Mouse (Mus musculus): Measurements from ENCODE around the gene Crygb. TPM values are rescaled to one million over a fixed set of nuclear protein-coding genes. Genes with fewer than 3 reads are reported as not detected.

Crygb gene
- polyA plus RNA-seq, 1 experiment from 2014 or later: not detected

DNA sequence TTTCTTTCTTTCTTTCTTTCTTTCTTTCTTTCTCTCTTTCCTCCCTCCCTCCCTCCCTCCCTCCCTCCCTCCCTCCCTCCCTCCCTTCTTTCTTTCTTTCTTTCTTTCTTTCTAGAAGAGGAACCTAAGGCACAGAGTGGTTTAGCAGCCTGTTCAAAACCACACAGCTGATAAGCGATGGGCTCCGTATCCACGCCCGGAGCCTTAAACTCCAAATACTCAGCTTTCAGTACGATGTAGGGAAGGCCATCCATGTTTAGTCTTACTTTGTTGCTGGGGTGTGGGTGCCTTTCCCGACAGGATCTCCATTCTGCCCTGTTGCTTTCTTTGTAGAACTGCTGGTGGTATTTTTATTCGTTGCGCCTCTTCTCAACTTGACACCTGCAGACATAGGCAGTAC lies 27.1 kb upstream of the Crygb start:
- H3K9me3 ChIP-seq: no peaks in the 10 kb centered on the region
- H3K36me3 ChIP-seq (replicated peaks): no peaks in the 10 kb centered on the region
- no peak for DNase-seq (ENCODE audit: low spot score)
- peaks cover 8% of the 10 kb centered on the region; the same call in 1 of the 2 replicates for H3K4me1 ChIP-seq
- 91% methylated on average over 8 of the region's 8 CpGs for WGBS
- no peak overlapping the region for H3K27ac ChIP-seq (replicated peaks)
- 0 out of 2 replicates have a peak, but pooled peaks cover 3% of the 10 kb centered on the region for H3K27me3 ChIP-seq (replicated peaks; ENCODE audit: low read depth, poor library complexity, severe bottlenecking)
- H3K4me3 ChIP-seq: no peak overlapping the region

DNA sequence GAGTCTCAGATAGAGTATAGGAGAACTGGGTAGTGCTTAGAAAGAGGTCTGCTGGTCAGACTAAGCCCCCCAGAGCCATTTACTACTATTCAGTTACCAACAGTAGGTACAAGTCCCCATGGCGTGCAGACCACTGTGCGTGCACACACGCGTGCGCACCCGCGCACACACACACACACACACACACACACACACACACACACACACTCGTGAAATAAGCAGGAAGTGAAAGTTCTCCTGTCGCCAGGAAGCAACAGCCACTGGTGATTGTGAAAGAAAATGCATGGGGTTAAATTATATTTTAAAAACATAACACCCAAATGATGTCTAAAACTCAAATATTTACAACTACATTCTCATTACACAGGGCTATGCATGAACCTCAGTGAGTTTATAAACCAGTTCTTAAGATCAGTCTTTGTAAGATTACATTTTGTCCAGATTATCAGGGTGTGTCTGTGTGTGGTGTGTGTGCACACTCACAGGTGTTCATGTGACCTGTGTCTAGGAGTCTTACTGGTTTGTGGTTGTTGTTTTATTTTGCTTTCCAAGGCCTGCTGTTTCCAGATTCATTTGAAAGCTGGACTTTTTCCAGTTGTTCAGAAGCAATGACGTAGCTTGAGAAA lies 25.7 kb upstream of the Crygb start:
- Histone ChIP-seq H3K4me3 (no peak overlapping the region), H3K27ac (replicated peaks) (no peak overlapping the region), H3K36me3 (replicated peaks) (no peaks in the 10 kb centered on the region), H3K9me3 (no peaks in the 10 kb centered on the region), H3K4me1 (peaks cover 5% of the 10 kb centered on the region; the same call in 1 of the 2 replicates), H3K27me3 (replicated peaks; ENCODE audit: low read depth, poor library complexity, severe bottlenecking) (0 out of 2 replicates have a peak, but pooled peaks cover 3% of the 10 kb centered on the region)
- DNase-seq (ENCODE audit: low spot score): no peak
- WGBS: 90% methylated on average over 10 of the region's 10 CpGs

DNA sequence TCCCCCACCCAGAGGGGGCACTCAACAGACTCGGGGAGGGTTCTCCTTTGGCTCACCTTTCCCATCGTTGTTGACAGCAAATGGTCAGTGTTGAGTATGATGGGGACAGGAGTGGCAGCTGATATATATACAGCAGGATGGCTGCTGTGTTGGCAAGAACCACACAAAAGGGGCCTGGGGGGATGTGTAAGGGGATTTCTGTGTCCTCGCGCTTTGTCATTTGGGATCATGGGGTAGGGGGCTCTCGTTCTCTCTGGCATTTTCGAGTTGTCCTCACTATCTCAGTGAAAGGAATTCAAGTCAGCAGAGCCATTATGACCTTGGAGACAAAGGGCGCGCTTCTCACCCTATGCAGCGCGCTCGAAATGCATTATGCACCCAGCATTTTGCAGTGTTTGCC lies 21.2 kb upstream of the Crygb start, which contains the start of gene Cryga:
TSS of gene Cryga (minus strand) at position 101 of the 400 bp plus-strand sequence.
- no peak for DNase-seq (ENCODE audit: low spot score)
- Histone ChIP-seq H3K4me1 (no peaks in the 10 kb centered on the region), H3K4me3 (no peak within 1 kb of the TSS), H3K27ac (replicated peaks) (no peak within 1 kb of the TSS), H3K36me3 (replicated peaks) (no peaks in the 10 kb centered on the region), H3K27me3 (replicated peaks; ENCODE audit: low read depth, poor library complexity, severe bottlenecking) (no peaks in the 10 kb centered on the region), H3K9me3 (no peaks in the 10 kb centered on the region)
- WGBS: 94% methylated on average over 11 of the region's 11 CpGs

DNA sequence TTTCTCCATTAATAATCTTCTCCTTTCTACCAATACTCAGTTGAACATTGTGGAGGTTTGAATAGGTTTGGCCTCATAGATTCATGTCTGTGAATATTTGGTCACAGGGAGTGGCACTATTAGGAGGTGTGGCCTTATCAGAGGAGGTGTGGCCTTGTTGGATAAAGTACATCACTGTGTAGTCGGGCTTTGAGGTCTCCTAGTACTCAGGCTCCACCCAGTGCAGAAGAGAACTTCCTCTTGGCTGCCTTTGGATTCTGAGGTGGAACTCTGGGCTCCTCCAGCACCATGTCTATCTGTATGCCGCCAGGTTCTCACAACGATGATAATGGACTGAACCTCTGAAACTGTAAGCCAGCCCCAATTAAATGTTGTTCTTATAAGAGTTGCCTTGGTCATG lies 14.9 kb upstream of the Crygb start:
- DNase-seq (ENCODE audit: low spot score): no peak
- Histone ChIP-seq H3K27ac (replicated peaks) (no peak overlapping the region), H3K9me3 (no peaks in the 10 kb centered on the region), H3K36me3 (replicated peaks) (no peaks in the 10 kb centered on the region), H3K4me1 (no peaks in the 10 kb centered on the region), H3K4me3 (no peak overlapping the region), H3K27me3 (replicated peaks; ENCODE audit: low read depth, poor library complexity, severe bottlenecking) (no peaks in the 10 kb centered on the region)
- 90% methylated on average over 3 of the region's 3 CpGs for WGBS

DNA sequence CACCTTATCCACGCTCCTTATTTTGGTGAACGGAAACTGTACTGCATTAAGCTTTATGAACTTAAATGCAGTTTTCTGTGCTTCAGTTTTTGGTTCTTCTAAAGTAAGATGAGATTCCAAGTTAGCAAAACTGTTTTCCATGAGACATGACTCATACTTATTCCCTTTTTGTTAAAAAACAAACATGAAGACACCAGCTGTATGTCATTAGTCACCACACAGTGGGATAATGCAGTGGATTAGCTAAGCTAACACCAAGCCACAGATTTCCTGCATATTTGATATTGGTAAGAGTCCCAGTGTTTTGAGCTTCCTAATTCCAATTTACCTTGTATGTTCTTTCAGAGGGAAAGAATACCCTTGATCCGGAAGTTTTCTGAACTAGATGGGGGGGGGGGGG lies 9.5 kb upstream of the Crygb start:
- no peak for DNase-seq (ENCODE audit: low spot score)
- Histone ChIP-seq H3K9me3 (no peaks in the 10 kb centered on the region), H3K4me3 (no peak overlapping the region), H3K4me1 (no peaks in the 10 kb centered on the region), H3K36me3 (replicated peaks) (no peaks in the 10 kb centered on the region), H3K27me3 (replicated peaks; ENCODE audit: low read depth, poor library complexity, severe bottlenecking) (no peaks in the 10 kb centered on the region), H3K27ac (replicated peaks) (no peak overlapping the region)
- 91% methylated on average over 3 of the region's 3 CpGs for WGBS

DNA sequence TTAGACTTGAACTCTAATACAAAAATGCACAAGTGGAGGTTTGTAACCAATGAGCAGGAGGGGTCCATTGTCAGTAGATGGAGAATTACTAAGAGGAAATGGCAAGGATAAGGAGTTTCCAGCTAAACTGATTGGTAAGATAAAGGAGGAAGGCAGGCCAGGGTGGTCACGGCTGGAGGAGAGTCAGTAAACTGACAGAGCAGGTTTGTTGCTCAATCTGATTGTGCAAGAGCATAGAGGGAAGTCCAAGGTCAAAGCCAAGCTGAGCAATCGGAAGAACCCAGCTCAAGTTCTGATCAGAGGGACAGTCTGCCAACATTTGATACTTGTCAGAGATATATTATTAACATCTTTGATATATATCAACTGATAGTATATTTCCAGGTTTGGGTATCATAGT lies 8.3 kb upstream of the Crygb start:
- 79% methylated on average over 2 of the region's 2 CpGs for WGBS
- Histone ChIP-seq H3K4me1 (no peaks in the 10 kb centered on the region), H3K4me3 (no peak overlapping the region), H3K9me3 (no peaks in the 10 kb centered on the region), H3K27ac (replicated peaks) (no peak overlapping the region), H3K27me3 (replicated peaks; ENCODE audit: low read depth, poor library complexity, severe bottlenecking) (no peaks in the 10 kb centered on the region), H3K36me3 (replicated peaks) (no peaks in the 10 kb centered on the region)
- DNase-seq (ENCODE audit: low spot score): no peak

DNA sequence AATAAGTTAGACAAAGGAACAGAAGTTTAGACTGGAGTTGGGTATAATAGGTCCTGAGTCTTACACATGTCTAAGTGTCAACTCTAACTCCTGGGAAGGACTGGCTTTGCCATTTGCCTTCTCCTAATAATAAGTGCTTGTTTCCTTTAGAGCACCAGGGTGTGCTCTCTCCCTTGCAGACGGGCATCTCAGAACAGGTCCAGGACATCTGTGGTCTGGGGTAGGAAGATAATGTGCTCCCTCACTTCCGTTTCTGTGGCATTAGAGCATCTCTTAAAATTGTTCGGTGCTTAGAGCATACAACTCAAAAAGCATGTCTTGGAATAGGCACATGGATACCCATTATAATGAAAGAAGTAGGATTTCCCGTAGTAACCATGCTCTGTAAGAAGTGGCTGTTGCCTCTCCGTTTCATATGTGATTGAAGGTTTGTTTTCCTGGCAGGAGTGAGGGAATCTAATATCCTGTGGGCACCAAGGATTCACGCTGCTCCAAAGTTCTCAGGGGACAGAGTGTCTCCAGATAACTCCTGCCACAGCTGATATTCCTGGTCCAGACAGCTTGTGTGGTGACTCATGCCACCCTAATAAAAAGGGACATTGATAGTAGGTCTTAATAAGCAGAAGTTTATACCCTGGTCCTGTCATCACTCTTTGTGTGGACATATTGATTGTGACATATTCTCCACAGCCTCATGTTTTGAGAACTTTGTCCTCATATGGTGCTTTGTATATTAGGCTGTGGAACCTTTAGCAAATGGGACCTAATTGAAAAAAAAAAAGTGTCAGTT lies 6.7 kb upstream of the Crygb start:
- DNase-seq (ENCODE audit: low spot score): no peak
- 76% methylated on average over 6 of the region's 6 CpGs for WGBS
- no peaks in the 10 kb centered on the region for H3K9me3 ChIP-seq
- H3K36me3 ChIP-seq (replicated peaks): no peaks in the 10 kb centered on the region
- H3K4me1 ChIP-seq: no peaks in the 10 kb centered on the region
- H3K4me3 ChIP-seq: no peak overlapping the region
- H3K27me3 ChIP-seq (replicated peaks; ENCODE audit: low read depth, poor library complexity, severe bottlenecking): no peaks in the 10 kb centered on the region
- no peak overlapping the region for H3K27ac ChIP-seq (replicated peaks)

DNA sequence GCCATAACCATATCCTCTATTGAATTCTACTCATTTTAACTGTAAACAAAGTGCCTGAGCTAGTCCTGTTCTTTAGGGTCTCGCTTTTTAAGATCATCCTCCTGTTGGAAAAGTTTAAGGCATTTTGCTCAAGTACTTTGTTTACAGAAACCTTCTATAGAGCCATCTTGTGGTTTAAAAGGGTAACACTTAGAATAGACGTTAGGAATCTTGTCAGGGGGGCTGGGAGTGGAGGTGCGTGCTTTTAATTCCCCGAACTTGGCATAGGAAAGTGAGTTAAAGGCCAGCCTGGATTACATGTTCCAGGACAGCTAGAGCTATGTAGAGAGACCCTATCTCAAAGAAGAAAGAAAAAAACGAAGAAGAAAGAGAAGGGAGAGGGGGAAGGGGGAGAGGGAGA lies 6.5 kb downstream of the Crygb start:
- no peaks in the 10 kb centered on the region for H3K27me3 ChIP-seq (replicated peaks; ENCODE audit: low read depth, poor library complexity, severe bottlenecking)
- WGBS: 21% methylated on average over 5 of the region's 5 CpGs
- DNase-seq (ENCODE audit: low spot score): no peak
- H3K36me3 ChIP-seq (replicated peaks): no peaks in the 10 kb centered on the region
- no peaks in the 10 kb centered on the region for H3K9me3 ChIP-seq
- H3K4me3 ChIP-seq: no peak overlapping the region
- 0 out of 2 replicates have a peak, but pooled peaks cover 3% of the 10 kb centered on the region for H3K4me1 ChIP-seq
- no peak overlapping the region for H3K27ac ChIP-seq (replicated peaks)

DNA sequence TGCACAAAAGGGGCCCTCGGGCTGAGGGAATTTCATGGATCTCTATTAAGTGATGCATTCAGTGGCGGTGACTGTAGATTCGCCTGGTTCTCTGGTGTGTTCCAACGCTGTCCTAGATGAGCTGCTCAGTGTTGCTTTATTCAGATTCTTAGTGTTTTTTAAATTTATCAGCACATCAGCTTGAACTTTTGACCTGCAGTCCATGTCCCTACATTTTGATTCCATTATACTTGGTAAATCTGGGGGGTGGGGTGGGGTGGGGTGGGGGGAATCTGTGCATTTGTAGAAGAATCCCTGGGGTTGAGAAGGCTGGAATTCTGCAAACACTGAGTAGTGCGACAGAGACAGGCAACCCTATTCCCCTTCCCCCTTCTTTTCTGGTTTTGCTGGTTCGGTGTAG lies 8.5 kb downstream of the Crygb start, which contains the start of gene Crygc:
TSS of gene Crygc (minus strand) at position 101 of the 400 bp plus-strand sequence.
- 0 out of 2 replicates have a peak, but pooled peaks cover 3% of the 10 kb centered on the region for H3K4me1 ChIP-seq
- H3K36me3 ChIP-seq (replicated peaks): no peaks in the 10 kb centered on the region
- H3K27ac ChIP-seq (replicated peaks): no peak within 1 kb of the TSS
- H3K9me3 ChIP-seq: no peaks in the 10 kb centered on the region
- no peaks in the 10 kb centered on the region for H3K27me3 ChIP-seq (replicated peaks; ENCODE audit: low read depth, poor library complexity, severe bottlenecking)
- WGBS: 62% methylated on average over 6 of the region's 6 CpGs
- DNase-seq (ENCODE audit: low spot score): no peak
- H3K4me3 ChIP-seq: no peak within 1 kb of the TSS

DNA sequence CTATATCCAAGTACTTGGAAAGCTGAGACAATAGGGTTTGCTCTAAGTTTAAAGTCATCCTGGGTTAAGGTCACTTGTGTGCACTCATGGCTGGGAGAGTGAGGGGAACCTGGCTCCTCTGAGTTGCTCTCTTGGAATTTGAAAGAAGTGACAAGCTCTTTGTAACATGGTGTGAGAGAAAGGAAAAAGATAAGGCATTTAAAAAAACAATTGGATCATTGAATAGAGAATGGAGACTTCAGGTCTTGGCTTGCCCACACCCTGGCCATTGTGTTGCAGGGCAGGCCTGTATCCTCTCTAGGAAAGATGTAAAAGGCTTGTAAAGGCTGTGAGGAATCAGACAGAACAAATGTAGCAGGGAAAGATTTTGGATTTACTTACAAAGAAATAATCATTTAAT lies 14.2 kb downstream of the Crygb start:
- Histone ChIP-seq H3K36me3 (replicated peaks) (no peaks in the 10 kb centered on the region), H3K9me3 (no peaks in the 10 kb centered on the region), H3K27me3 (replicated peaks; ENCODE audit: low read depth, poor library complexity, severe bottlenecking) (no peaks in the 10 kb centered on the region), H3K27ac (replicated peaks) (no peak overlapping the region), H3K4me3 (no peak overlapping the region), H3K4me1 (no peaks in the 10 kb centered on the region)
- no peak for DNase-seq (ENCODE audit: low spot score)

DNA sequence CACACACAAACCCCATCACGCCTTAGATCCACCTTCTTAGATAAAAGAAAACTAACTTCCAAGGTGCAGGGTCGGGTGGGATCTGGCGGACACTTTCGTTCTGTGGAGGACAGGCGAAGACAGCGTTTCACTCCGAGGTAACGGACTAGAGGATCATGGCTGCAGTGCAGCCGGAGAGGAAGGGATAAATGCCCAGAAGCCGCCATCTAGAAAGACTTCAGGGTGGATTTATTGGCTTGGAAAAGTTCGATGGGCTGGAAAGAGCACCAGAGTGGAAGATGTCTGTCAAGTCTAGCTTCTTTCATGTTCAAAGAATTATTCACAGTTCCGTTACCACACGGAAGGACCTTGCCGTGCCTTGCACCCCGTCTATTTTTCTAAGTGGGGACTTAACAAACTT lies 17.9 kb downstream of the Crygb start:
- DNase-seq (ENCODE audit: low spot score): no peak

DNA sequence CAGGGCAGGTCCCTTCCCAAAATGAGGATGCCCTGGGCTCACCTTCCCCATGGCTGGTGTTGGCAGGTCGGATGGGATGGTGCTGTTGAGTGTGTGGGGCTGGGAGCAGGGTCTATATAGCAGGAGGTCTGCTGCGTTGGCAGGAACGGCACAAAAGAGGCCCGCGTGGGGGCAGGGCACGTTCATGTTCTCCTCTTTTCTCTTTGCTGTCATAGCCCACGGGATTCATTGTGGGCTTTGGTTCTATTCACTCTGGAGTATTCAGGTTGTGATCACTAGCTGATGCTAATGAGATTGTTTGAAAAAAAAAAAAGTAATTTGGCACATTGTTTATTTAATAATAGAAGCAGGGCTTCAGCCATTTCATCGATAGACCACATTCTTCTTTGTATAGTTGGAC lies 18.7 kb downstream of the Crygb start, which contains the start of gene Crygd:
TSS of gene Crygd (minus strand) at position 101 of the 400 bp plus-strand sequence.
- H3K4me1 ChIP-seq: no peaks in the 10 kb centered on the region
- no peaks in the 10 kb centered on the region for H3K27me3 ChIP-seq (replicated peaks; ENCODE audit: low read depth, poor library complexity, severe bottlenecking)
- no peaks in the 10 kb centered on the region for H3K9me3 ChIP-seq
- WGBS: 83% methylated on average over 8 of the region's 8 CpGs
- no peaks in the 10 kb centered on the region for H3K36me3 ChIP-seq (replicated peaks)
- no peak within 1 kb of the TSS for H3K27ac ChIP-seq (replicated peaks)
- H3K4me3 ChIP-seq: no peak within 1 kb of the TSS
- no peak for DNase-seq (ENCODE audit: low spot score)

More for the DNA sequence above, 17.9 kb downstream of the Crygb start:
- no peaks in the 10 kb centered on the region for H3K36me3 ChIP-seq (replicated peaks)
- no peaks in the 10 kb centered on the region for H3K27me3 ChIP-seq (replicated peaks; ENCODE audit: low read depth, poor library complexity, severe bottlenecking)
- no peaks in the 10 kb centered on the region for H3K9me3 ChIP-seq
- no peaks in the 10 kb centered on the region for H3K4me1 ChIP-seq
- no peak overlapping the region for H3K27ac ChIP-seq (replicated peaks)
- no peak overlapping the region for H3K4me3 ChIP-seq
- 86% methylated on average over 15 of the region's 15 CpGs for WGBS

DNA sequence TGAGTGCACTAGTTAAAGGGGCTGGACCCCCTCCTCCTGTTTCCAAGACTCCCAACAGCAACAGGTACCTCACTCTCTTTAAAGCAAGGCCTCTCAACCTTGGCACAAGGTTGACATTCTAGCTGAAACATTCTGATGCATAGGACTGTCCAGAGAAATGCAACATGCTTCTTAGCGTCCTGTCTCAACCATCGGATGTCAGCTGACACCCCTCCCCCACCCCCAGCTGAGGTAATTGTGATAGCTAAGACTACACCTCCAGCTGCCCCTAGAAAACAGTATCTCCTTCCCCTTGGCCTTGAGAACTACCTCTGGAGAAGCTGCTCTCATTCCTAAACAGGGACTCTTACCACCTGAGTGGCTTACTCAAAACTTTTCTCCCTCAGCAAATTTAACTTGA lies 29.9 kb downstream of the Crygb start:
- 29% methylated on average over 2 of the region's 2 CpGs for WGBS
- Histone ChIP-seq H3K36me3 (replicated peaks) (no peaks in the 10 kb centered on the region), H3K27me3 (replicated peaks; ENCODE audit: low read depth, poor library complexity, severe bottlenecking) (no peaks in the 10 kb centered on the region; the same call in 1 of the 2 replicates), H3K4me3 (no peak overlapping the region), H3K27ac (replicated peaks) (no peak overlapping the region), H3K9me3 (0 out of 2 replicates have a peak, but pooled peaks cover 2% of the 10 kb centered on the region), H3K4me1 (peaks cover 15% of the 10 kb centered on the region)
- no peak for DNase-seq (ENCODE audit: low spot score)

All from embryonic facial prominence, embryonic 10.5 days (tissue).